Mouse (Mus musculus): ENCODE data around the gene Trpv3. TPM values are rescaled to one million over a fixed set of nuclear protein-coding genes. Genes with fewer than 3 reads are reported as not detected.

Trpv3 gene
- polyA plus RNA-seq (2014; fragmentation: Illumina TruSeq; extraction: RNeasy Lipid Tissue Mini Kit (QIAGEN cat#74804)): 0.20 TPM

DNA sequence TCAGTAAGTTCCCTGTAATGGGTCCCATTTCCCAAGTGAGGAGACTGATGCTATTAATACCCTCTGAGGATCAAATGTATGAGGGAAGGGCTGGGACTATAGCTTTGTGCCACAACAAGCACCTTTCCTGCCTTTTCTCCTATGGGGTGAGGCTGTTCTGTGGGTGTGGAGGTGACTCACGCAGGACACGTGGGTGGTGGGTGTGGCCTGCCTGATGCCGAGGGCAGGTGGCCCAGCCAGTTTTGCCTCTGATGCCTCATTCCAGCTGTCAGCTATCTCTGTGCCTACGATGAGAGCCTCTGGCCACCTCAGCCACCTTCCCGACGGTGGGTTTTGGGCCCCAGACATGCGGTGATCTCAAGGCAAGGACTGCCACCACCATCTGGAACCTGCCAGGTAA lies at the start of gene Trpv3:
Gene Trpv3 (plus strand): TSS at position 122 of the 400 bp plus-strand sequence.

DNA sequence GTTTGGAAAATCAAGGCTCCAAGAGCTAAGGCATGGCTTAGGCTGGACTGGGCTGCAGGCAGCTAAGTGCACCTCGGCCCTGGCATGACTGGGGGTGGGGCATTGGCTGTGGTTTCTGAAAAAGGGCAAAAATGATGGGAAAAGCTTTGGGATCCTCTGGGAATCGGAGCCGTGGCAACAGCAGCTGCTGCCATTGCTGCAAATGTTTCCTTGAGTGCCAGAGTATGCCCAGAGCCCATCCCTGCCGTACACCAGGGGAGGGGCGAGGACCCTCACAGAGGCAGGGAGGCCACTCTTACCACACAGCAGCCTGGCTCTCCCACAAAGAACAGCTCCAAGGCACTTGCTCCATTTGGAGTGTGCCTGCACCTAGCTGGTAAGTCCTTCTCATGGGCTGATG lies 33.2 kb upstream of the Trpv3 start, which contains the start of gene Trpv1:
Gene Trpv1 (plus strand): TSS at position 301 of the 400 bp plus-strand sequence.

DNA sequence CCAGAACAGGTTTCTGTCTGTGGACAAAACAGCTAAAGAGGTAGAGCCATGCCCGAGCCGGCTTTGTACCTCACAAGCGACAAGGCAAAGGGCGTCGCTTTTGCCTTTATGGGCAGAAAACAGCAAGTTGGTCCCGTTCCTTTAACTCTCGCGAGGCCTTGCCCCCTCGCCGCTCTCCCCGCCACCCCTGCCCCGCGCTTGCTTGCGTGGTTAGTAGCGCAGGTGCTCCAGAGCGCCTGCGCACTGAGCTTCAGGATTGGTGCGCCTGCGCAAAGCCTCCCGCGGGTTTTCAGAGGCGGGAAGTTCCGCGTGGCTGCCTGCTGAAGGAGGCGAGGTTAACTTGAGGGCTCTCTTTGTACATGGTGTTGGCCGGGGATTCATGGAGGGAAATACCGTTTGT lies 62.3 kb downstream of the Trpv3 start, which contains the start of the genes Aspa, Gm49340 and Spata22:
Gene Aspa (minus strand): TSS at position 155 of the 400 bp plus-strand sequence.
Gene Gm49340 (plus strand): TSS at position 300 of the 400 bp plus-strand sequence.
Gene Spata22 (plus strand): TSS at position 300 of the 400 bp plus-strand sequence.

Other genes starting within 250 kb of the Trpv3 start
- not detected for gene Camkk1, start 248.4 kb upstream of the Trpv3 start, polyA plus RNA-seq (2014; fragmentation: Illumina TruSeq; extraction: RNeasy Lipid Tissue Mini Kit (QIAGEN cat#74804))
- gene Ncbp3, start 219.6 kb upstream of the Trpv3 start, polyA plus RNA-seq (2014; fragmentation: Illumina TruSeq; extraction: RNeasy Lipid Tissue Mini Kit (QIAGEN cat#74804)): 15.4 TPM
- gene Itgae, start 176.8 kb upstream of the Trpv3 start, polyA plus RNA-seq (2014; fragmentation: Illumina TruSeq; extraction: RNeasy Lipid Tissue Mini Kit (QIAGEN cat#74804)): not detected
- 5.8 TPM for gene Haspin, start 129.1 kb upstream of the Trpv3 start, polyA plus RNA-seq (2014; fragmentation: Illumina TruSeq; extraction: RNeasy Lipid Tissue Mini Kit (QIAGEN cat#74804))
- gene P2rx5, start 107.0 kb upstream of the Trpv3 start, polyA plus RNA-seq (2014; fragmentation: Illumina TruSeq; extraction: RNeasy Lipid Tissue Mini Kit (QIAGEN cat#74804)): not detected
- gene Emc6, start 90.4 kb upstream of the Trpv3 start, polyA plus RNA-seq (2014; fragmentation: Illumina TruSeq; extraction: RNeasy Lipid Tissue Mini Kit (QIAGEN cat#74804)): 26.8 TPM
- gene Tax1bp3, start 90.3 kb upstream of the Trpv3 start, polyA plus RNA-seq (2014; fragmentation: Illumina TruSeq; extraction: RNeasy Lipid Tissue Mini Kit (QIAGEN cat#74804)): 30.2 TPM
- 9.2 TPM for gene Ctns, start 68.3 kb upstream of the Trpv3 start, polyA plus RNA-seq (2014; fragmentation: Illumina TruSeq; extraction: RNeasy Lipid Tissue Mini Kit (QIAGEN cat#74804))
- gene Shpk, start 67.9 kb upstream of the Trpv3 start, polyA plus RNA-seq (2014; fragmentation: Illumina TruSeq; extraction: RNeasy Lipid Tissue Mini Kit (QIAGEN cat#74804)): 1.1 TPM
- not detected for gene Trpv1, start 33.1 kb upstream of the Trpv3 start, polyA plus RNA-seq (2014; fragmentation: Illumina TruSeq; extraction: RNeasy Lipid Tissue Mini Kit (QIAGEN cat#74804))
- 7.9 TPM for gene Aspa, start 62.2 kb downstream of the Trpv3 start, polyA plus RNA-seq (2014; fragmentation: Illumina TruSeq; extraction: RNeasy Lipid Tissue Mini Kit (QIAGEN cat#74804))
- gene Gm49340, start 62.4 kb downstream of the Trpv3 start, polyA plus RNA-seq (2014; fragmentation: Illumina TruSeq; extraction: RNeasy Lipid Tissue Mini Kit (QIAGEN cat#74804)): not detected
- 0.74 TPM for gene Spata22, start 62.4 kb downstream of the Trpv3 start, polyA plus RNA-seq (2014; fragmentation: Illumina TruSeq; extraction: RNeasy Lipid Tissue Mini Kit (QIAGEN cat#74804))
- not detected for gene Olfr20, start 83.4 kb downstream of the Trpv3 start, polyA plus RNA-seq (2014; fragmentation: Illumina TruSeq; extraction: RNeasy Lipid Tissue Mini Kit (QIAGEN cat#74804))
- not detected for gene Olfr376, start 103.9 kb downstream of the Trpv3 start, polyA plus RNA-seq (2014; fragmentation: Illumina TruSeq; extraction: RNeasy Lipid Tissue Mini Kit (QIAGEN cat#74804))
- not detected for gene Olfr1, start 132.2 kb downstream of the Trpv3 start, polyA plus RNA-seq (2014; fragmentation: Illumina TruSeq; extraction: RNeasy Lipid Tissue Mini Kit (QIAGEN cat#74804))
- not detected for gene Olfr378, start 161.1 kb downstream of the Trpv3 start, polyA plus RNA-seq (2014; fragmentation: Illumina TruSeq; extraction: RNeasy Lipid Tissue Mini Kit (QIAGEN cat#74804))
- not detected for gene Olfr380, start 190.1 kb downstream of the Trpv3 start, polyA plus RNA-seq (2014; fragmentation: Illumina TruSeq; extraction: RNeasy Lipid Tissue Mini Kit (QIAGEN cat#74804))
- gene Olfr381, start 224.2 kb downstream of the Trpv3 start, polyA plus RNA-seq (2014; fragmentation: Illumina TruSeq; extraction: RNeasy Lipid Tissue Mini Kit (QIAGEN cat#74804)): not detected
- not detected for gene Olfr382, start 249.8 kb downstream of the Trpv3 start, polyA plus RNA-seq (2014; fragmentation: Illumina TruSeq; extraction: RNeasy Lipid Tissue Mini Kit (QIAGEN cat#74804))